Mouse (Mus musculus): ENCODE results near the gene Hrnr. TPM values are rescaled to one million over a fixed set of nuclear protein-coding genes. Genes with fewer than 3 reads are reported as not detected.

Hrnr gene
- total RNA-seq, 2 experiments from 2014 or later: not detected

Other genes starting within 250 kb of the Hrnr start
- gene Crnn, start 175.0 kb upstream of the Hrnr start, total RNA-seq (2014; fragmentation: Nextera tagmentation): not detected in 2 replicates
- not detected in 2 replicates for gene Crnn, start 175.0 kb upstream of the Hrnr start, total RNA-seq (2017)
- gene Flg2, start 122.5 kb upstream of the Hrnr start, total RNA-seq (2014; fragmentation: Nextera tagmentation): not detected in 2 replicates
- not detected in 2 replicates for gene Flg2, start 122.5 kb upstream of the Hrnr start, total RNA-seq (2017)
- not detected in 2 replicates for gene Flg, start 46.2 kb upstream of the Hrnr start, total RNA-seq (2014; fragmentation: Nextera tagmentation)
- gene Flg, start 46.2 kb upstream of the Hrnr start, total RNA-seq (2017): not detected in 2 replicates
- not detected in 2 replicates for gene Rptn, start 74.0 kb downstream of the Hrnr start, total RNA-seq (2014; fragmentation: Nextera tagmentation)
- not detected in 2 replicates for gene Rptn, start 74.0 kb downstream of the Hrnr start, total RNA-seq (2017)
- not detected in 2 replicates for gene Tchh, start 122.6 kb downstream of the Hrnr start, total RNA-seq (2014; fragmentation: Nextera tagmentation)
- gene Tchh, start 122.6 kb downstream of the Hrnr start, total RNA-seq (2017): not detected in 2 replicates
- not detected in 2 replicates for gene Tchhl1, start 149.0 kb downstream of the Hrnr start, total RNA-seq (2014; fragmentation: Nextera tagmentation)
- not detected in 2 replicates for gene Tchhl1, start 149.0 kb downstream of the Hrnr start, total RNA-seq (2017)
- gene S100a11, start 200.7 kb downstream of the Hrnr start, total RNA-seq (2014; fragmentation: Nextera tagmentation): 147 and 173 TPM in 2 replicates
- gene S100a11, start 200.7 kb downstream of the Hrnr start, total RNA-seq (2017): 18.0 and 19.3 TPM in 2 replicates
- 176 and 197 TPM in 2 replicates for gene S100a10, start 235.3 kb downstream of the Hrnr start, total RNA-seq (2014; fragmentation: Nextera tagmentation)
- gene S100a10, start 235.3 kb downstream of the Hrnr start, total RNA-seq (2017): 278 and 471 TPM in 2 replicates